Mouse (Mus musculus) limb, embryonic 11.5 days (tissue): Measurements from ENCODE around the gene Otulin. TPM values are rescaled to one million over a fixed set of nuclear protein-coding genes. Genes with fewer than 3 reads are reported as not detected.
A peak's percentile ranks its signal among the peaks of the same experiment; 100 is the strongest.

Experiments used
- ATAC-seq: fragments of 200-750 bp; cut with Nextera tagmentation; 2 replicates; pipeline ENCODE4 v1.8.0; 2017; ENCODE audit warnings: low read depth; ENCODE audit not compliant: insufficient number of reproducible peaks, low FRiP score, low TSS enrichment
- DNase-seq: peaks from one replicate; pipeline ENCODE4 v3.0.0-alpha.2; 2015; ENCODE audit warnings: low spot score
- H3K27ac ChIP-seq: fragments of 300-500 bp; sonication (generic); replicated peaks from 2 replicates; pipeline ENCODE4 v1.5.1; 2014; ENCODE audit warnings: low read depth, mild to moderate bottlenecking, low read length
- H3K27me3 ChIP-seq: fragments of 300-500 bp; sonication (generic); 2 replicates; pipeline ENCODE4 v1.6.1; 2014; ENCODE audit warnings: mild to moderate bottlenecking, low read length, mixed read lengths; ENCODE audit not compliant: control insufficient read depth, insufficient read depth
- H3K36me3 ChIP-seq: fragments of 300-500 bp; sonication (generic); 2 replicates; pipeline ENCODE4 v1.6.1; 2014; ENCODE audit warnings: mild to moderate bottlenecking, low read length, moderate library complexity, mixed read lengths; ENCODE audit not compliant: control insufficient read depth, insufficient read depth
- H3K4me1 ChIP-seq: fragments of 300-500 bp; sonication (generic); 2 replicates; pipeline ENCODE4 v1.6.1; 2014; ENCODE audit warnings: low read length, mixed read lengths; ENCODE audit not compliant: control insufficient read depth, insufficient read depth
- H3K4me2 ChIP-seq: fragments of 300-500 bp; sonication (generic); 2 replicates; pipeline ENCODE4 v1.6.1; 2014; ENCODE audit warnings: low read depth, mild to moderate bottlenecking, moderate library complexity; ENCODE audit not compliant: severe bottlenecking
- H3K4me3 ChIP-seq: fragments of 300-500 bp; sonication (generic); 2 replicates; pipeline ENCODE4 v1.5.1; 2014; ENCODE audit warnings: low read depth, low read length
- H3K9ac ChIP-seq: fragments of 300-500 bp; sonication (generic); 2 replicates; pipeline ENCODE4 v1.6.1; 2014; ENCODE audit warnings: mild to moderate bottlenecking, low read length
- H3K9me3 ChIP-seq: fragments of 300-500 bp; sonication (generic); 2 replicates; pipeline ENCODE4 v1.6.1; 2016; ENCODE audit warnings: low read length; ENCODE audit not compliant: control insufficient read depth
- WGBS: fragments of 180-500 bp; shearing (Covaris S2); extraction: QIAGEN DNeasy Blood & Tissue Kit; methylation state at CpG from one replicate; pipeline ENCODE4 v1.1.7; 2014; 5-methylcytosine and 5-hydroxymethylcytosine counted together
- polyA plus RNA-seq: library from polyadenylated mRNA; unstranded; fragments of >200 nt; fragmentation: Nextera tagmentation; extraction: Ambion mirVana; gene quantifications from 2 replicates; pipeline ENCODE4 v1.2.1, GENCODE M21; 2014

Otulin gene
- polyA plus RNA-seq, 1 experiment from 2014 or later: 38.0 TPM

GRCm38 (mm10) chr15:27617227-27617626 lies 13.3 kb downstream of the Otulin start:
- 86% methylated on average over 3 of the region's 3 CpGs for WGBS
- no peak overlapping the region for H3K4me3 ChIP-seq
- ATAC-seq (no peak), DNase-seq (no peak)
- no peaks in the 10 kb centered on the region for H3K27me3 ChIP-seq
- H3K27ac ChIP-seq: no peak overlapping the region
- H3K9me3 ChIP-seq: no peaks in the 10 kb centered on the region
- H3K36me3 ChIP-seq: no peaks in the 10 kb centered on the region
- H3K4me2 ChIP-seq: no peak overlapping the region
- no peak overlapping the region for H3K9ac ChIP-seq
- H3K4me1 ChIP-seq: no peaks in the 10 kb centered on the region

- Histone ChIP-seq H3K36me3 (peaks cover 4% of the 10 kb centered on the region; the same call in 1 of the 2 replicates), H3K27me3 (no peaks in the 10 kb centered on the region), H3K9ac (no peak overlapping the region), H3K9me3 (no peaks in the 10 kb centered on the region), H3K4me3 (no peak overlapping the region), H3K4me2 (no peak overlapping the region), H3K4me1 (no peaks in the 10 kb centered on the region), H3K27ac (no peak overlapping the region)
- ATAC-seq (no peak), DNase-seq (no peak)
- WGBS: 87% methylated on average over 4 of the region's 4 CpGs
Observed at GRCm38 (mm10) chr15:27616159-27616558, 14.3 kb downstream of the Otulin start.

- Histone ChIP-seq H3K27me3 (no peaks in the 10 kb centered on the region), H3K27ac (no peak overlapping the region), H3K4me1 (no peaks in the 10 kb centered on the region), H3K9me3 (no peaks in the 10 kb centered on the region), H3K4me3 (no peak overlapping the region), H3K9ac (no peak overlapping the region), H3K4me2 (no peak overlapping the region), H3K36me3 (peaks cover 7% of the 10 kb centered on the region)
- DNase-seq (no peak), ATAC-seq (no peak)
- over 99% methylated on average over 4 of the region's 4 CpGs for WGBS
Observed at GRCm38 (mm10) chr15:27613255-27613654, 17.2 kb downstream of the Otulin start.

GRCm38 (mm10) chr15:27612533-27613221 lies 17.8 kb downstream of the Otulin start:
- no peaks in the 10 kb centered on the region for H3K4me1 ChIP-seq
- no peak overlapping the region for H3K27ac ChIP-seq
- H3K36me3 ChIP-seq: peaks cover 7% of the 10 kb centered on the region
- H3K4me2 ChIP-seq: no peak overlapping the region
- peak; percentile 67 for DNase-seq
- no peaks in the 10 kb centered on the region for H3K27me3 ChIP-seq
- no peak for ATAC-seq
- H3K9ac ChIP-seq: no peak overlapping the region
- no peak overlapping the region for H3K4me3 ChIP-seq
- 65% methylated on average over 6 of the region's 6 CpGs for WGBS
- H3K9me3 ChIP-seq: no peaks in the 10 kb centered on the region

- Histone ChIP-seq H3K36me3 (peaks cover 7% of the 10 kb centered on the region), H3K4me2 (no peak overlapping the region; the same call in 1 of the 2 replicates), H3K9me3 (no peaks in the 10 kb centered on the region), H3K4me1 (no peaks in the 10 kb centered on the region), H3K27ac (no peak overlapping the region), H3K27me3 (no peaks in the 10 kb centered on the region), H3K9ac (no peak overlapping the region), H3K4me3 (no peak overlapping the region)
- ATAC-seq (no peak), DNase-seq (no peak)
- WGBS: 76% methylated on average over 4 of the region's 4 CpGs
Observed at GRCm38 (mm10) chr15:27609554-27609953, 20.9 kb downstream of the Otulin start.

- Histone ChIP-seq H3K27ac (no peak overlapping the region), H3K4me1 (no peaks in the 10 kb centered on the region), H3K4me3 (no peak overlapping the region), H3K27me3 (no peaks in the 10 kb centered on the region), H3K4me2 (no peak overlapping the region), H3K36me3 (no peaks in the 10 kb centered on the region), H3K9me3 (no peaks in the 10 kb centered on the region), H3K9ac (no peak overlapping the region)
- no peak for ATAC-seq
- 75% methylated on average over 3 of the region's 3 CpGs for WGBS
- no peak for DNase-seq
Observed at GRCm38 (mm10) chr15:27605252-27605651, 25.2 kb downstream of the Otulin start.

- Histone ChIP-seq H3K27ac (no peak overlapping the region), H3K27me3 (no peaks in the 10 kb centered on the region), H3K9ac (no peak overlapping the region), H3K4me2 (no peak overlapping the region), H3K9me3 (no peaks in the 10 kb centered on the region), H3K36me3 (no peaks in the 10 kb centered on the region), H3K4me1 (no peaks in the 10 kb centered on the region), H3K4me3 (no peak overlapping the region)
- 93% methylated on average over 3 of the region's 3 CpGs for WGBS
- DNase-seq: no peak
- ATAC-seq: no peak
Observed at GRCm38 (mm10) chr15:27604558-27604957, 25.9 kb downstream of the Otulin start.

GRCm38 (mm10) chr15:27600524-27600923 lies 30.0 kb downstream of the Otulin start:
- WGBS: 93% methylated on average over 5 of the region's 5 CpGs
- Histone ChIP-seq H3K27ac (no peak overlapping the region), H3K4me3 (no peak overlapping the region), H3K9me3 (no peaks in the 10 kb centered on the region), H3K4me1 (0 out of 2 replicates have a peak, but pooled peaks cover 1% of the 10 kb centered on the region), H3K4me2 (no peak overlapping the region), H3K27me3 (no peaks in the 10 kb centered on the region), H3K9ac (no peak overlapping the region), H3K36me3 (no peaks in the 10 kb centered on the region; the same call in 1 of the 2 replicates)
- no peak for ATAC-seq
- no peak for DNase-seq
